Mouse (Mus musculus) erythroblast, embryonic 14.5 days (primary cell): ENCODE measurements around the gene Gm3317. TPM values are rescaled to one million over a fixed set of nuclear protein-coding genes. Genes with fewer than 3 reads are reported as not detected.
"Not testable (repeated sequence)": the region's sequence is repeated elsewhere in the genome, so short reads cannot be mapped to it uniquely, and the experiment has no call there.

Experiments
- H3K27me3 ChIP-seq: 2 replicates; pipeline ENCODE4 v1.6.1; 2012; ENCODE audit warnings: inconsistent platforms; ENCODE audit not compliant: control insufficient read depth
- H3K36me3 ChIP-seq: 2 replicates; pipeline ENCODE4 v1.6.1; 2012; ENCODE audit warnings: mild to moderate bottlenecking, inconsistent platforms; ENCODE audit not compliant: control insufficient read depth
- H3K4me1 ChIP-seq: 2 replicates; pipeline ENCODE4 v1.6.1; 2012; ENCODE audit warnings: inconsistent platforms; ENCODE audit not compliant: control insufficient read depth
- H3K4me3 ChIP-seq: replicated peaks from 2 replicates; pipeline ENCODE3; 2012; ENCODE audit warnings: moderate library complexity, mild to moderate bottlenecking, inconsistent platforms
- H3K9me3 ChIP-seq: 2 replicates; pipeline ENCODE4 v1.6.1; 2012; ENCODE audit warnings: low read length, inconsistent platforms, mixed read lengths; ENCODE audit not compliant: control insufficient read depth
- polyA plus RNA-seq: library from polyadenylated mRNA; stranded (reverse); fragments of >175 nt; gene quantifications from 2 replicates; pipeline ENCODE4 v1.2.3, GENCODE M21; 2012

The Gm3317 gene
- not detected in 2 replicates for polyA plus RNA-seq

DNA sequence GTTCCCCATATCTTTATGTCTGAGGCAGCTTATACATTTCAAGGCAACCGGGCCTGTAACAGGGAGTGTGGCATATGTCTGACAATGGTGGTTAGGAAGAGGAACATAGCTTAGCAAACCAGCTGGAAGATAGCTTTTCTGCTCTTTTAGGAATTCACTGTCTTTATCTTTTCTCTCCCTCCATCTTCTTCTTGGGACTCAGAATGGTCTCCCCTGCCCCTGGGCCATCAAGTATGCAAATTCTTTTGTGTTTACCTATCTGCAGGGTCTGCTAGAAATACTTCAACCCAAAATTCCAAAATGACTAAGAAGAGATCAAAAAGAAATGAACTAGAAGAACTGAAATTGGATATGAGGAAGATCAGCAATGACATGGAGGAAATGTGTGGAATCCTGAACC lies at the start of gene Gm3317:
Gene Gm3317 (plus strand): TSS at position 301 of the 400 bp plus-strand sequence.
- H3K9me3 ChIP-seq, result not testable (repeated sequence)

DNA sequence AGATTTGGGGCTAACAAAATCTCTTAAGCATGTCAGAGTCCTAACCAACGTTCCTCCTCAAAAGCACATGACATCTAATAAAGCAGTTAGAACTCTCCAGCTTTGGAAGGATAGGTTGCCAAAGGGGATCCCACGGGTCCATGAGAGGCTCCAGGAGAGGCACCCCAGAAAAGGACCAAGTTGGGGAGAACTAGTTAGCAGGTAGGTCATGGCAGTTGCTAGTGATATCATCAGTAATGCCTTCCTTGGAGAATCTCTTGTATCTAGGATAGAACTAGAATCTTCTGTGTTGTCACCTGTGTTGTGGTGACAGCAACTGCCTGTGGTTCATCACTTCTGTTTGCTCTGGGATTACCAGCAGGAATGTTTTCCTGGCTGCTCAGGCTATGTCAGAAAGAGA lies 33.1 kb upstream of the Gm3317 start, which contains the start of gene Gm8279:
Gene Gm8279 (plus strand): TSS at position 301 of the 400 bp plus-strand sequence.
- H3K4me3 ChIP-seq, H3K4me1 ChIP-seq, H3K9me3 ChIP-seq, H3K27me3 ChIP-seq, H3K36me3 ChIP-seq: not testable (repeated sequence)

More for the DNA sequence above, at the start of gene Gm3317:
- H3K27me3 ChIP-seq, H3K36me3 ChIP-seq, H3K4me3 ChIP-seq, H3K4me1 ChIP-seq: not testable (repeated sequence)

DNA sequence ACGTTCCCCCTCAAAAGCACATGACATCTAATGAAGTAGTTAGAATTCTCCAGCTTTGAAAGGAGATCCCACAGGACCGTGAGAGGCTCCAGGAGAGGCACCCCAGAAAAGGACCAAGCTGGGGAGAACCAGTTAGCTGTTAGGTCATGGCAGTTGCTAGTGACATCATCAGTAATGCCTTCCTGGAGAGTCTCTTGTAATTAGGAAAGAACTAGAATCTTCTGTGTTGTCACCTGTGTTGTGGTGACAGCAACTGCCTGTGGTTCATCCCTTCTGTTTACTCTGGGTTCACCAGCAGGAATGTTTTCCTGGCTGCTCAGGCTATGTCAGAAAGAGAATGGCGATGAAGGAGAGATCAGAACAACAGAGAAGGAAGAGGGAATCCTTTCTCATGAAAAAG lies 21.2 kb downstream of the Gm3317 start, which contains the start of gene Gm8271:
Gene Gm8271 (plus strand): TSS at position 301 of the 400 bp plus-strand sequence.
- H3K36me3 ChIP-seq, H3K9me3 ChIP-seq, H3K27me3 ChIP-seq, H3K4me3 ChIP-seq, H3K4me1 ChIP-seq: not testable (repeated sequence)

Other genes starting within 250 kb of the Gm3317 start
- gene Gm8297, start 180.6 kb upstream of the Gm3317 start, polyA plus RNA-seq, result not detected in 2 replicates
- not detected in 2 replicates for gene Gm3298, start 148.6 kb upstream of the Gm3317 start, polyA plus RNA-seq
- not detected in 2 replicates for gene 4930555G01Rik, start 113.9 kb upstream of the Gm3317 start, polyA plus RNA-seq
- not detected in 2 replicates for gene Gm8281, start 93.5 kb upstream of the Gm3317 start, polyA plus RNA-seq
- not detected in 2 replicates for gene Gm8279, start 33.0 kb upstream of the Gm3317 start, polyA plus RNA-seq
- not detected in 2 replicates for gene Gm8271, start 21.3 kb downstream of the Gm3317 start, polyA plus RNA-seq
- gene Gm3526, start 96.0 kb downstream of the Gm3317 start, polyA plus RNA-seq, result not detected in 2 replicates
- gene Gm3542, start 170.4 kb downstream of the Gm3317 start, polyA plus RNA-seq, result not detected in 2 replicates
- gene Gm3500, start 224.5 kb downstream of the Gm3317 start, polyA plus RNA-seq, result not detected in 2 replicates